Mouse (Mus musculus): Measurements from ENCODE around the gene Pitx1. TPM values are rescaled to one million over a fixed set of nuclear protein-coding genes. Genes with fewer than 3 reads are reported as not detected.

The Pitx1 gene
- polyA plus RNA-seq (2021; fragmentation: Nextera tagmentation): not detected in 2 replicates
- long read RNA-seq, experiment 1: 0 reads
- long read RNA-seq, experiment 2, partial matches to known transcripts: 0 of 2 reads
- long read RNA-seq, experiment 2, other reads (novel, unspliced or antisense): 1 of 2 reads

GRCm38 (mm10) chr13:55836142-55836625 is at the start of gene Pitx1:
Pitx1 (minus strand) TSS chr13:55836192.

GRCm38 (mm10) chr13:55784268-55784667 is 51.7 kb downstream of the Pitx1 start, which contains the start of gene Catsper3:
Catsper3 (plus strand) TSS chr13:55784568.

Other genes with a start within 250 kb of the Pitx1 start
- 16.6 and 17.8 TPM in 2 replicates for gene B4galt7, start 236.3 kb downstream of the Pitx1 start, polyA plus RNA-seq (2021; fragmentation: Nextera tagmentation)
- gene Caml, start 213.2 kb downstream of the Pitx1 start, polyA plus RNA-seq (2021; fragmentation: Nextera tagmentation): 52.2 and 57.9 TPM in 2 replicates
- 11.7 and 11.8 TPM in 2 replicates for gene Ddx46, start 201.2 kb downstream of the Pitx1 start, polyA plus RNA-seq (2021; fragmentation: Nextera tagmentation)
- 43.8 and 44.3 TPM in 2 replicates for gene B230219D22Rik, start 143.1 kb downstream of the Pitx1 start, polyA plus RNA-seq (2021; fragmentation: Nextera tagmentation)
- gene Txndc15, start 121.5 kb downstream of the Pitx1 start, polyA plus RNA-seq (2021; fragmentation: Nextera tagmentation): 204 and 211 TPM in 2 replicates
- gene Pcbd2, start 108.8 kb downstream of the Pitx1 start, polyA plus RNA-seq (2021; fragmentation: Nextera tagmentation): 72.3 and 91.3 TPM in 2 replicates
- gene Catsper3, start 51.6 kb downstream of the Pitx1 start, polyA plus RNA-seq (2021; fragmentation: Nextera tagmentation): 0.14 and 0.18 TPM in 2 replicates